Mouse (Mus musculus) intestine, embryonic 14.5 days (tissue): Measurements from ENCODE around the gene Olfr521. TPM values are rescaled to one million over a fixed set of nuclear protein-coding genes. Genes with fewer than 3 reads are reported as not detected.
"Not testable (repeated sequence)": the region's sequence is repeated elsewhere in the genome, so short reads cannot be mapped to it uniquely, and the experiment has no call there.

Source experiments
- ATAC-seq: fragments of 200-750 bp; cut with Nextera tagmentation; replicated peaks from 2 replicates; pipeline ENCODE4 v1.8.0; 2017; ENCODE audit warnings: low read depth, moderate number of reproducible peaks, moderate TSS enrichment, moderate library complexity; ENCODE audit not compliant: low FRiP score, low TSS enrichment
- DNase-seq: peaks from one replicate; pipeline ENCODE4 v3.0.0-alpha.2; 2018; ENCODE audit warnings: low spot score
- H3K27ac ChIP-seq: fragments of 300-500 bp; sonication (generic); 2 replicates; pipeline ENCODE4 v1.5.1; 2014; ENCODE audit warnings: low read depth, mild to moderate bottlenecking, control low read depth
- H3K27me3 ChIP-seq: fragments of 300-500 bp; sonication (generic); replicated peaks from 2 replicates; pipeline ENCODE4 v1.6.1; 2014; ENCODE audit warnings: low read length, control low read depth; ENCODE audit not compliant: control insufficient read depth, insufficient read depth
- H3K36me3 ChIP-seq: fragments of 300-500 bp; sonication (generic); 2 replicates; pipeline ENCODE4 v1.6.1; 2014; ENCODE audit warnings: low read length, control low read depth; ENCODE audit not compliant: control insufficient read depth, insufficient read depth
- H3K4me1 ChIP-seq: fragments of 300-500 bp; sonication (generic); replicated peaks from 2 replicates; pipeline ENCODE4 v1.6.1; 2014; ENCODE audit warnings: low read length, control low read depth, mixed read lengths; ENCODE audit not compliant: control insufficient read depth, insufficient read depth
- H3K4me2 ChIP-seq: fragments of 300-500 bp; sonication (generic); 2 replicates; pipeline ENCODE4 v1.6.1; 2014; ENCODE audit warnings: low read length
- H3K4me3 ChIP-seq: fragments of 300-500 bp; sonication (generic); 2 replicates; pipeline ENCODE4 v1.5.1; 2014; ENCODE audit warnings: low read depth, low read length, control low read depth, mixed read lengths
- H3K9ac ChIP-seq: fragments of 300-500 bp; sonication (generic); 2 replicates; pipeline ENCODE4 v1.6.1; 2014; ENCODE audit warnings: mild to moderate bottlenecking, low read length
- H3K9me3 ChIP-seq: fragments of 300-500 bp; sonication (generic); 2 replicates; pipeline ENCODE4 v1.6.1; 2016; ENCODE audit warnings: low read length, control low read depth; ENCODE audit not compliant: control insufficient read depth
- whole genome bisulfite sequencing: fragments of 180-500 bp; shearing (Covaris S2); extraction: QIAGEN DNeasy Blood & Tissue Kit; methylation state at CpG from one replicate; pipeline ENCODE4 v1.1.7; 2014; 5-methylcytosine and 5-hydroxymethylcytosine counted together
- polyA plus RNA-seq: library from polyadenylated mRNA; unstranded; fragments of >200 nt; fragmentation: Nextera tagmentation; extraction: Ambion mirVana; gene quantifications from 2 replicates; pipeline ENCODE4 v1.2.1, GENCODE M21; 2014

Gene Olfr521
- not detected in 2 replicates for polyA plus RNA-seq

GRCm38 (mm10) chr7:99763207-99763606 lies at the start of gene Olfr521:
Gene Olfr521 (plus strand): TSS chr7:99763507.
- Histone ChIP-seq H3K27ac (no peak within 1 kb of the TSS), H3K4me3 (no peak within 1 kb of the TSS), H3K36me3 (no peaks in the 10 kb centered on the region), H3K27me3 (no peaks in the 10 kb centered on the region), H3K4me2 (no peak within 1 kb of the TSS), H3K9me3 (peaks cover 11% of the 10 kb centered on the region), H3K9ac (no peak within 1 kb of the TSS), H3K4me1 (no peaks in the 10 kb centered on the region)
- no peak for DNase-seq
- no peak for ATAC-seq
- WGBS: 88% methylated on average over 2 of the region's 2 CpGs

DNA sequence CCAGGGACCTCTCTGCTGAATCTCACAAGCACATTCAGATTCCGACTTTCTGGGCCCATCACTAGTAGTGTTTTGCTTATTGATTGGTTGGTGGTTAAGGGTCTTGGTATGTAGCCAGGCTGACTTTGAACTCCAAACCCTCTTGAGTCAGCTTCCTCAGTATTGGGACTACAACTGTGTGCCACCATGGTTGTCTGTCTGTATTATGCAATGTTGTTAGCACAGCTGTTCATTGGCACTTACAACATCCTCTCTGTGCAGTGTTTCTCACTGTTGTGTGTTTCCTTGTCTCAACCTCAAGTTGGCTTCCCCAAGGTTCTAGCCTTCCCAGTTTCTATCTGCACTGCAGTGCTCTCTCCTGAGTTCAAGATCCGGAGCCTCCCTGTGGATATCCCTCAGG lies 46.8 kb upstream of the Olfr521 start:
- Histone ChIP-seq H3K4me2 (no peak overlapping the region), H3K27me3 (no peaks in the 10 kb centered on the region; the same call in 1 of the 2 replicates), H3K4me3 (no peak overlapping the region), H3K9me3 (no peaks in the 10 kb centered on the region), H3K36me3 (no peaks in the 10 kb centered on the region), H3K4me1 (no peaks in the 10 kb centered on the region), H3K9ac (no peak overlapping the region), H3K27ac (no peak overlapping the region)
- no peak for ATAC-seq
- 88% methylated on average over 2 of the region's 2 CpGs for WGBS
- no peak for DNase-seq

- no peaks in the 10 kb centered on the region for H3K4me1 ChIP-seq
- H3K9ac ChIP-seq: no peak within 1 kb of the TSS
- WGBS: 100% methylated on average over 2 of the region's 2 CpGs
- H3K4me2 ChIP-seq: no peak within 1 kb of the TSS
- DNase-seq: no peak
- no peak for ATAC-seq
- H3K27ac ChIP-seq: no peak within 1 kb of the TSS
- no peaks in the 10 kb centered on the region for H3K36me3 ChIP-seq
- no peak within 1 kb of the TSS for H3K4me3 ChIP-seq
- H3K9me3 ChIP-seq: peaks cover 2% of the 10 kb centered on the region; the same call in 1 of the 2 replicates
- no peaks in the 10 kb centered on the region for H3K27me3 ChIP-seq
Measured at GRCm38 (mm10) chr7:99729973-99730372, 33.3 kb upstream of the Olfr521 start, which contains the start of gene Olfr520. Gene Olfr520 (plus strand): TSS chr7:99730273.

DNA sequence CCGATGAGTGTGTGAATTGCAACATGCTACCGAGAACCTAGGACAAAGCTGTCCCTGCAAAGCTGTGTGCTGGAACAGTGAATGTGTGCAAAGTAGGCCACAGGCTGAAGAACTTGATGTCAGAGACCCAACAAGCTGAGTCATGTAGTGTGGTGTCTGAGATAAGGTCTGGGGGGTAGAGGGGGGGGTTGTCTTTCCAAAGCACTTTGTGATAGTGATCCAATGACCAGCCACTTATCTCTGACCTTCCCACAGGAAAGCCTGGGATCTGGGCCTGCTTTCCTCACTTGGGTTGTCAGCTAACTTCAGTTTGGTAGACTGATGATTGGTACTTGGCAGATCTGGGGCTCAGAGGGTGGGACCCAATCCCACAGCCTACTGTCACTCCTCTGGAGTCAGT lies 28.7 kb upstream of the Olfr521 start:
- ATAC-seq (no peak), DNase-seq (no peak)
- Histone ChIP-seq H3K27me3 (no peaks in the 10 kb centered on the region), H3K9me3 (no peaks in the 10 kb centered on the region), H3K9ac (no peak overlapping the region), H3K4me1 (peaks cover 5% of the 10 kb centered on the region; the same call in 1 of the 2 replicates), H3K4me3 (no peak overlapping the region), H3K27ac (no peak overlapping the region), H3K36me3 (no peaks in the 10 kb centered on the region), H3K4me2 (no peak overlapping the region)
- 91% methylated on average over 2 of the region's 2 CpGs for WGBS

- not testable (repeated sequence) for H3K27ac ChIP-seq, ATAC-seq, H3K9ac ChIP-seq, DNase-seq, H3K4me1 ChIP-seq, H3K4me2 ChIP-seq, H3K36me3 ChIP-seq, H3K27me3 ChIP-seq, H3K9me3 ChIP-seq, H3K4me3 ChIP-seq
- WGBS: 91% methylated on average over 9 of the region's 9 CpGs
Measured at GRCm38 (mm10) chr7:99735491-99735890, 27.8 kb upstream of the Olfr521 start.

DNA sequence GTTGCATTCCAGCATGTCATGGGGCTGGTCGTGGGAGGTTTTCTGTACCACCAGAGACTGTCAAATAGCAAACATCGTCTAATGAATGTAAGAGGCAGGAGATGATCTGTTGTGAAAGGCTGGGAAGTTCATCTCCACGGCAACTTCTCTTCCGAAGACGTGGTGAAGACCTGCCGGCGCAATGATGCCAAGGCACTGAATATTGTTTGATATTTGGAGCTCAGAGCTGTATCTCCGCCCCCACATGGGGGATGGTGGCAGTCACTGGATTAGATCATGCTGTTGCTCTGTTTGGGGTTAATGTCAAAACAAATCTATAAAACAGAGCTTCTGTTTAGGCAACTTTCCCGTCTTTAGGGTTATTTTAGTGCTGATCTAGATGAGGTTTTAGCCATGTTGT lies 24.0 kb upstream of the Olfr521 start:
- Histone ChIP-seq H3K27me3 (no peaks in the 10 kb centered on the region), H3K9ac (no peak overlapping the region), H3K4me3 (no peak overlapping the region), H3K4me1 (peaks cover 5% of the 10 kb centered on the region), H3K9me3 (no peaks in the 10 kb centered on the region), H3K36me3 (no peaks in the 10 kb centered on the region), H3K4me2 (no peak overlapping the region), H3K27ac (peak overlapping the region; percentile 24; the same call in 1 of the 2 replicates)
- DNase-seq (no peak), ATAC-seq (no peak)
- WGBS: 37% methylated on average over 9 of the region's 9 CpGs

- H3K4me2 ChIP-seq: no peak overlapping the region
- H3K4me3 ChIP-seq: no peak overlapping the region
- 66% methylated on average over 5 of the region's 5 CpGs for WGBS
- no peak overlapping the region for H3K9ac ChIP-seq
- no peak overlapping the region for H3K27ac ChIP-seq
- H3K4me1 ChIP-seq: no peaks in the 10 kb centered on the region
- H3K9me3 ChIP-seq: no peaks in the 10 kb centered on the region
- DNase-seq (no peak), ATAC-seq (no peak)
- no peaks in the 10 kb centered on the region for H3K36me3 ChIP-seq
- no peaks in the 10 kb centered on the region for H3K27me3 ChIP-seq
Measured at GRCm38 (mm10) chr7:99781385-99781784, 18.1 kb downstream of the Olfr521 start.

GRCm38 (mm10) chr7:99781916-99782315 lies 18.6 kb downstream of the Olfr521 start:
- no peak overlapping the region for H3K4me2 ChIP-seq
- no peak overlapping the region for H3K27ac ChIP-seq
- DNase-seq (no peak), ATAC-seq (no peak)
- H3K4me3 ChIP-seq: no peak overlapping the region
- no peak overlapping the region for H3K9ac ChIP-seq
- no peaks in the 10 kb centered on the region for H3K36me3 ChIP-seq
- H3K27me3 ChIP-seq: no peaks in the 10 kb centered on the region
- no peaks in the 10 kb centered on the region for H3K9me3 ChIP-seq
- WGBS: 63% methylated on average over 2 of the region's 2 CpGs
- H3K4me1 ChIP-seq: no peaks in the 10 kb centered on the region

DNA sequence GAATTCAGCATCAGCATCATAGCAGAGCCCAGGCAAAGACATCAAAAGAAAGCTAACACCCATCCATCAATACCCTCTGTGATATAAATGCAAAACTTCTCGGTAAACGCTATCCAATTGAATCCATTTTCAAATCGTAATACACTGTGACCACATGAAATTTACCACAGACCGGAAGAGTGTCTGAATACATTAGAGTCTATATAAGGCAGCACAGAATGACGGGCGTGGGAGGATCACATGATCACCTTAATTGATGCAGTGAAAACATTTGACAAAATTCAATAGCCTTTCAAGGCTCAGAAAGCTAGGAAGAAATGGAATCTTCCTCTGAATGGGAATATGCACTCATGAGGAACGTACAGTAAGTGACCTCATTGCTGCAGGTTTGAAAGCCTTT lies 20.1 kb downstream of the Olfr521 start:
- Histone ChIP-seq H3K27me3 (no peaks in the 10 kb centered on the region), H3K36me3 (no peaks in the 10 kb centered on the region), H3K4me3 (no peak overlapping the region), H3K4me2 (no peak overlapping the region), H3K4me1 (peaks cover 3% of the 10 kb centered on the region; the same call in 1 of the 2 replicates), H3K9ac (no peak overlapping the region), H3K27ac (no peak overlapping the region), H3K9me3 (no peaks in the 10 kb centered on the region)
- WGBS: 87% methylated on average over 7 of the region's 7 CpGs
- DNase-seq (no peak), ATAC-seq (no peak)
